Mouse (Mus musculus) heart, embryonic 12.5 days (tissue): Measurements from ENCODE around the gene Cd3eap. TPM values are rescaled to one million over a fixed set of nuclear protein-coding genes. Genes with fewer than 3 reads are reported as not detected.

Experiments used
- ATAC-seq: fragments of 200-750 bp; cut with Nextera tagmentation; 2 replicates; pipeline ENCODE4 v1.8.0; 2017; ENCODE audit warnings: moderate TSS enrichment, moderate library complexity; ENCODE audit not compliant: insufficient number of reproducible peaks, low FRiP score
- H3K27ac ChIP-seq: fragments of 300-500 bp; sonication (generic); 2 replicates; pipeline ENCODE4 v1.5.1; 2016; ENCODE audit warnings: mild to moderate bottlenecking, moderate library complexity; ENCODE audit not compliant: poor library complexity, severe bottlenecking
- H3K27me3 ChIP-seq: fragments of 300-500 bp; sonication (generic); replicated peaks from 2 replicates; pipeline ENCODE4 v1.6.1; 2016; ENCODE audit warnings: mild to moderate bottlenecking, moderate library complexity
- H3K36me3 ChIP-seq: fragments of 300-500 bp; sonication (generic); 2 replicates; pipeline ENCODE4 v1.6.1; 2016; ENCODE audit warnings: mild to moderate bottlenecking, moderate library complexity
- H3K4me1 ChIP-seq: fragments of 300-500 bp; sonication (generic); replicated peaks from 2 replicates; pipeline ENCODE4 v1.6.1; 2016; ENCODE audit warnings: mild to moderate bottlenecking
- H3K4me2 ChIP-seq: fragments of 300-500 bp; sonication (generic); 2 replicates; pipeline ENCODE4 v1.6.1; 2016; ENCODE audit warnings: mild to moderate bottlenecking, moderate library complexity
- H3K4me3 ChIP-seq: fragments of 300-500 bp; sonication (generic); 2 replicates; pipeline ENCODE4 v1.5.1; 2016; ENCODE audit warnings: mild to moderate bottlenecking
- H3K9ac ChIP-seq: fragments of 300-500 bp; sonication (generic); 2 replicates; pipeline ENCODE4 v1.6.1; 2016; ENCODE audit warnings: mild to moderate bottlenecking, moderate library complexity
- H3K9me3 ChIP-seq: fragments of 300-500 bp; sonication (generic); replicated peaks from 2 replicates; pipeline ENCODE4 v1.6.1; 2016; ENCODE audit warnings: mild to moderate bottlenecking, moderate library complexity
- WGBS: fragments of 180-500 bp; shearing (Covaris S2); methylation state at CpG from one replicate; pipeline ENCODE4 v1.1.7; 2016; 5-methylcytosine and 5-hydroxymethylcytosine counted together
- microRNA counts: library from miRNA; unstranded; fragments of <30 nt; microRNA quantifications from one replicate; lab custom pipeline; 2017
- microRNA-seq: library from miRNA; unstranded; fragments of <30 nt; microRNA quantifications from one replicate; pipeline ENCODE4, GENCODE M21; 2017
- polyA plus RNA-seq: library from polyadenylated mRNA; unstranded; fragments of >200 nt; fragmentation: Nextera tagmentation; extraction: Ambion mirVana; gene quantifications from 2 replicates; pipeline ENCODE4 v1.2.1, GENCODE M21; 2016

The Cd3eap gene
- polyA plus RNA-seq, 1 experiment from 2014 or later: 17.6 TPM

- Histone ChIP-seq H3K27me3 (peaks cover 53% of the 10 kb centered on the region), H3K4me2 (peak overlapping the region; percentile 100), H3K9me3 (no peaks in the 10 kb centered on the region), H3K9ac (peak overlapping the region; percentile 67; the same call in 1 of the 2 replicates), H3K36me3 (no peaks in the 10 kb centered on the region), H3K4me3 (no peak overlapping the region), H3K27ac (no peak overlapping the region), H3K4me1 (peaks cover 35% of the 10 kb centered on the region)
- no peak for ATAC-seq
- 67% methylated on average over 25 of the region's 25 CpGs for WGBS
Observed at GRCm38 (mm10) chr7:19306819-19307738, 52.2 kb downstream of the Cd3eap start.

MicroRNAs encoded within 50 kb of the gene (microRNA counts, 519-probe panel; counts per million panel counts)
- not detected for microRNA mmu-miR-343 (lab: Ali Mortazavi, UCI)

Small RNA genes within 50 kb of the gene (microRNA-seq; reads per million reads assigned to microRNA genes)
- not detected for gene Mir343

Other genes starting within 250 kb of the Cd3eap start
- 2.2 TPM in 2 replicates for gene Gm4969, start 241.1 kb downstream of the Cd3eap start, polyA plus RNA-seq
- gene Fbxo46, start 239.6 kb downstream of the Cd3eap start, polyA plus RNA-seq: 10.2 and 11.2 TPM in 2 replicates
- gene Qpctl, start 210.2 kb downstream of the Cd3eap start, polyA plus RNA-seq: 10.0 TPM in 2 replicates
- 101 TPM in 2 replicates for gene Snrpd2, start 209.8 kb downstream of the Cd3eap start, polyA plus RNA-seq
- 8.0 and 9.7 TPM in 2 replicates for gene Gipr, start 193.4 kb downstream of the Cd3eap start, polyA plus RNA-seq
- 17.7 and 18.2 TPM in 2 replicates for gene Eml2, start 183.1 kb downstream of the Cd3eap start, polyA plus RNA-seq
- gene Gpr4, start 146.9 kb downstream of the Cd3eap start, polyA plus RNA-seq: 0.97 and 1.1 TPM in 2 replicates
- gene Opa3, start 131.1 kb downstream of the Cd3eap start, polyA plus RNA-seq: 37.0 and 38.4 TPM in 2 replicates
- gene Vasp, start 87.7 kb downstream of the Cd3eap start, polyA plus RNA-seq: 93.7 and 99.0 TPM in 2 replicates
- not detected in 2 replicates for gene Ppm1n, start 79.4 kb downstream of the Cd3eap start, polyA plus RNA-seq
- 23.6 and 26.7 TPM in 2 replicates for gene Rtn2, start 76.9 kb downstream of the Cd3eap start, polyA plus RNA-seq
- gene Fosb, start 49.4 kb downstream of the Cd3eap start, polyA plus RNA-seq: 0.37 and 0.55 TPM in 2 replicates
- gene Ercc1, start 14.7 kb downstream of the Cd3eap start, polyA plus RNA-seq: 59.2 and 66.0 TPM in 2 replicates
- 17.5 and 19.4 TPM in 2 replicates for gene Ppp1r13l, start 266 bp upstream of the Cd3eap start, polyA plus RNA-seq
- 15.9 and 17.5 TPM in 2 replicates for gene Ercc2, start 22.5 kb upstream of the Cd3eap start, polyA plus RNA-seq
- gene Klc3, start 44.6 kb upstream of the Cd3eap start, polyA plus RNA-seq: 4.2 and 4.6 TPM in 2 replicates
- gene Ckm, start 45.3 kb upstream of the Cd3eap start, polyA plus RNA-seq: 60.6 and 62.3 TPM in 2 replicates
- gene Mark4, start 99.3 kb upstream of the Cd3eap start, polyA plus RNA-seq: 11.4 and 11.7 TPM in 2 replicates
- 2.9 and 3.1 TPM in 2 replicates for gene Exoc3l2, start 103.8 kb upstream of the Cd3eap start, polyA plus RNA-seq
- gene Bloc1s3, start 148.9 kb upstream of the Cd3eap start, polyA plus RNA-seq: 2.4 TPM in 2 replicates
- gene Trappc6a, start 148.9 kb upstream of the Cd3eap start, polyA plus RNA-seq: 66.4 and 74.0 TPM in 2 replicates
- gene Nkpd1, start 158.4 kb upstream of the Cd3eap start, polyA plus RNA-seq: 0.08 TPM in 1 of 2 replicates, not detected in the other
- gene Ppp1r37, start 203.6 kb upstream of the Cd3eap start, polyA plus RNA-seq: 26.2 and 26.5 TPM in 2 replicates
- gene Zfp296, start 217.8 kb upstream of the Cd3eap start, polyA plus RNA-seq: 0.32 and 0.36 TPM in 2 replicates
- 118 and 121 TPM in 2 replicates for gene Gemin7, start 218.1 kb upstream of the Cd3eap start, polyA plus RNA-seq
- 37.1 and 40.6 TPM in 2 replicates for gene Clasrp, start 245.0 kb upstream of the Cd3eap start, polyA plus RNA-seq